Mouse (Mus musculus): ENCODE measurements around the gene Sh2b1.
"Not testable (repeated sequence)": the region's sequence is repeated elsewhere in the genome, so short reads cannot be mapped to it uniquely, and the experiment has no call there.

Sh2b1 gene

DNA sequence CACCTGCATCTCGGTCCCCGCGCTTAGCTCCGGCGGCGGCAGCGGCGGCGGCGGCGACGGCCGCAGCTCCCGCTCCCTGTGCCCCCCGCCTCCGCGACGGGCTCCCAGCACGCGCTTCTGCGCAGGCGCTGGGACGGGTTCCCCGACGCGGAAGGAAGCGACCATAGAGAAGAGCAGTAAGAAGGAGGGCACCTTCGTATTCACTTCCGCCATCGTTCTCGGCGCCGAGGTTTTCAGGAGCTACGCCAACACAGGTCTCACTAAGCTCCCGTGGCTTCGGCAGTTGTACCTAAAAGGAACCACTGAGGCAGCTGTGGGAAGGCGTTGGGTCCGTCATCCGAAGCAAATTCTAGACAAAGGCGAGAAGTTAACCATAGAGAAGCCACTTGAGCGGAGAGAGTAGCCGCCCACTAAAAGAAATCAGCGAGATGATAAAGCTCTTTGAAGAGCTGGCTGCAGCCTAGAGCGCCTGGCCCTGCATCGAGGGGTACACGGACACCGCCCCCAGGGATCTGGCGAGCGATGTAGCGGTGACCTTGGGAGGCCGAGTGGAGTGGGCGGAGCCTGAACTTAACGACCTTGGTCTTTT is at the start of gene Sh2b1:
TSS of gene Sh2b1 (minus strand) at position 432 of the 589 bp plus-strand sequence.
- in situ Hi-C loops (cut with MboI; ENCODE audit: low pct_unique_long_range_greater_than_20kb in 1 of 2, low sequenced_read_pairs in 2 of 2, unreplicated experiment in 1 of 2) = no loop called here

DNA sequence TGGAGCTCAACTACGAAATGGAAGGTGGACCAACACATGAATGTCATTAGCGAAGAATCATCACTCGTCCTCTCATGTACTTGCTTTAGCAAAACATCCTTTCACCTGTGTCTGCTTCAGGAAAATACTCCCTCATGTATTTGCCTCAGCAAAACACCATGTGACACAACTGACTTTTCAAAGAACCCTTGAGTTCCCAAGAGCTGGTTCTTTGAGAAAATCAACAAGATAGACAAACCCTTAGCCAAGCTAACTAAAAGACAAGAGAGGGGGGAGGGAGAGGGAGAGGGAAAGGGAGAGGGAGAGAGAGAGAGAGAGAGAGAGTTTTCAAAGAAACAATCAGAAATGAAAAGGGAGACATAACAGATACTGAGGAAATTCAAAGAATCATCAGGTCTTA is 48.1 kb upstream of the Sh2b1 start:
- in situ Hi-C loops (cut with MboI; ENCODE audit: low pct_unique_long_range_greater_than_20kb in 1 of 2, low sequenced_read_pairs in 2 of 2, unreplicated experiment in 1 of 2) = no loop called here

DNA sequence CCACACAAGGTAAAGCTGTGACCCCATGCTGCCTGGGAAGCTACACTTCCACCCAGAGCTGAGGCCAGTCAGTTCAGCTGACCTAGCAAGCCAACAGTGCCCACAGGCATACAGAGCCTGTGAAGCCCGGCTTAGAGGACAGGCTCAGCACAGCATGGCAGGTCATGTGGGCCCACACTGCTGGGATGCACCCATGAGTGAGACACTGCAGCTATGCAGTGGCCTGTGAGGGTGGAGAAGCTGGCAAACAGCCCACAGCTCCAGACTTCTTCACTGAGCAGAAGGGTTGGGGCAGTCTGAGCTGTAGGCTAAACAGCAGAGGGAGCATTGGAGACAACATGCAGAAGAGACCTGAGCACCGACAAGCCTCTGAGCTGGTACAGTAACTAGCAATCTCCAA is 44.3 kb upstream of the Sh2b1 start:
- in situ Hi-C loops (cut with MboI; ENCODE audit: low pct_unique_long_range_greater_than_20kb in 1 of 2, low sequenced_read_pairs in 2 of 2, unreplicated experiment in 1 of 2) = no loop called here

DNA sequence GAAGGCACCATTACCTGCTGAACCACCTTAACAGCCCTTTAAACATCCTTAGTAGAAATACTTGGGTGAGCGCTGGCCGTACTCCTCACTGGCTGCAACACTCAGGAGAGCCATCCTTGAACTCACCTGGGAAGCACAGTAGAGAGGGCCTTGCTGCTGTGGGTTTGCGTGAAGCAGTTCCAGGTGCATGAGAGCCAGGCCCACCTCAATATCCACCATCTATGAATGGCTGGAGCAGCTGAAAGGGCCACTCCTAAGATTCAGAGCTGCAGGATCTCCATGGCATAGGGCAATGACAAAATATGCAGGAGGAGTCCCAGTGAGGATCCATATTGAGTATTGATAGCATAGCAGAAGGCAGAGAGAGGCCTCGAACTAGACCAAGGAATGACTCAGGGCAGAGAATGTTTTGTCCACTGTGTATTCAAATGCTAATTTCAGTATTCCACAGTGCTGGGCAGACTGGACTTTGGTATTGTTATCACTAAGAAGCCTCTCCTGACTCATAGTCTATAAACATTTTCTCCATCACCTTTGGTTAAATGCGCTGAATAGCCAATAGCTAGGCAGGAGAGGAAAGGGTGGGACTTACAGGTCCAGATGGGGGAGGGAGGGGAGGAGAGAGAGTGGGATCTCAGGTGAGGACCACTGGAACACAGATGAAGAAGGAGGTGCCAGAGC is 43.2 kb upstream of the Sh2b1 start:
- in situ Hi-C loops (cut with MboI; ENCODE audit: low pct_unique_long_range_greater_than_20kb in 1 of 2, low sequenced_read_pairs in 2 of 2, unreplicated experiment in 1 of 2) = no loop called here

DNA sequence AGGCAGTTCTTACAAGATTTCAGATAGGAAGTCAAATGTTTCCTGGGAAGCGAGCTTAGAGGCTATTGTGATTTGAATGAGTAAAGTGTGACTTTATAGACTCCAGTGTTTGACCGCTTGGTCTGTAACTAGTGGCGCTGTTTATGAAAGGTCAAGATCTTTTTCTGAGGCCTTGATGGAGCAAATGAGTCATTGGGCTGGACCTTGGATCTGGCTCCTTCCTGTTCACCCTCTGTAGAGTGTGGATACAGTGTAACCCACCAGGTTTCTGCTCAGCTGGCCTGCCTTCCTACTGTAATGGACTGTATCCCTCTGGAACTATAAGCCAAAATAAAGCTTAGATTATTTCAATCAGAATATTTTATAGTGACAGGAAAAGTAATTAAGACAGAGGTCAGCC is 36.1 kb upstream of the Sh2b1 start:
- in situ Hi-C loops (cut with MboI; ENCODE audit: low pct_unique_long_range_greater_than_20kb in 1 of 2, low sequenced_read_pairs in 2 of 2, unreplicated experiment in 1 of 2) = no loop called here

DNA sequence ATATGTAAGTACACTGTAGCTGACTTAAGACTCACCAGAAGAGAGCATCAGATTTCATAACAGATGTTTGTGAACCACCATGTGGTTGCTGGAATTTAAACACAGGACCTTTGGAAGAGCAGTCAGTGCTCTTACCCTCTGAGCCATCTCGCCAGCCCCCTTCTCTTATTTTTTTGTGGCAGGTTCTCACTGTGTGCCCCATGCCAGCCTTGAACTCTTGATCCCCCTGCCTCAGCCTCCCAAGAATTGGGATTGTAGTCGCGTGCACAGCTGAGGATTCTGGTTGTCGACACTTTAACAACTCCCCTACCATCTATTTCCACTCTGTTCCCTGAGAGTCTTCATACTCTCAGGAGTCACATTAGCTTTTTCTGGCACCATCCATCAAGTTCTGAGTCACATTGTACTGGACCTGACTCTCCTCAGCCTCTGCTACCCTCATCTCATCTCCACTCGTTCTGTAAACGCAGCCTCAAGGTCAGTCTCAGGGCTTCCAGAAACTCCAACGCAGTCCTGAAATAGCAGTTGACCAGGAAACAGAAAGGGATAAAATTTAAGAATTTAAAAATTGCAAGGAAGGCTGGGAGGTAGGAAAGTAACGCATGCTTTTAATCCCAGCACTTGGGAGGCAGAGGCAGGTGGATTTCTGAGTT is 32.0 kb upstream of the Sh2b1 start:
- in situ Hi-C loops (cut with MboI; ENCODE audit: low pct_unique_long_range_greater_than_20kb in 1 of 2, low sequenced_read_pairs in 2 of 2, unreplicated experiment in 1 of 2) = no loop called here

DNA sequence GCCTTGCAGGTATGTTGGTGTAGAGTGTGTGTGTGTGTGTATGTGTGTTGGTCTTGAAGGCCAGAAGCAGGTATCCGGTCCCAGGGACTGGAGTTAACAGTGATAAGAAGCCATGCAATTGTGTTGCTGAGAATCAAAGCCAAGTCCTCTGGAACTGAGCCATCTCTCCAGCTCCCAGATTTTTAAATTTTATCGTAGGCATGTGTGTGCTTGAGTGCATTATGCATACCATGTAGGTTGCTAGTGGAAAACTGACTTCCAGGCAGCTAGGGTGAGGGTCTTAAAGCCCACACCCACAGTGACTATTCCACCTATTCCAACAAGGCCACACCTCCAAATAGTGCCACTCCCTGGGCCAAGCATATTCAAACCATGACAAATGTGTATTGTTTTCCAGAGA is 29.7 kb upstream of the Sh2b1 start:
- in situ Hi-C loops (cut with MboI; ENCODE audit: low pct_unique_long_range_greater_than_20kb in 1 of 2, low sequenced_read_pairs in 2 of 2, unreplicated experiment in 1 of 2) = no loop called here

DNA sequence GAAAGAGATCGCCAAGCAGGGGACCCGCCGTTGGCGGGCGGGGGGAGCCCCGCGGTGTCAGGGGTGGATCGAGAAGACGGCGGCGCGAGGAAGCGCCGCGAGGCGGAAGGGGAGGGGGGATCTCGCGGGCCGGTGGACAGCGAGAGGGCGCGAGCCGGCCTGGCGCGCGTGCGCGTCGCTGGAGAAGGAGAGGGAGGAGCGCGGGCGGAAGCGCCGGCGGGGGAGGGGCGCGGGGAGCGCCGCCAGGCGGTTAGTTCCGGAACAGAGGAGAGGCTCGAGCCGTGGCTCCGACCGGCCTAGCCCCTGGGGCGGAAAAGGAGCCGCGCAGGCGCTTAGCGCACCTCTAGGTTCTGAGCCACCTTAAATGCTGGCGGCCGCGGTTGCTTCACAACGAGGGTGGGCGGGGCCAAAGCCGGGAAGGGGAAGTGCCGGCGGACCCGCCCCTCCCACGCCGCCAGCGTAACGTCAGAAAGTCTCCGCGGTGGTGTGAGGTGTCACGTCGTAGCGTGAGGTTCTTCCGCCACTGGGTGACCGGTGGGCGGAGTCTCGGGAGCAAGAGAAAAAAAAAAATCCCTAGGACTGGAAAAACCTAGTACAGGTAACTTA is 28.2 kb upstream of the Sh2b1 start, which contains the start of gene Atxn2l:
TSS of gene Atxn2l (minus strand) at position 165 of the 606 bp plus-strand sequence.
- in situ Hi-C loops (cut with MboI; ENCODE audit: low pct_unique_long_range_greater_than_20kb in 1 of 2, low sequenced_read_pairs in 2 of 2, unreplicated experiment in 1 of 2) = no loop called here

DNA sequence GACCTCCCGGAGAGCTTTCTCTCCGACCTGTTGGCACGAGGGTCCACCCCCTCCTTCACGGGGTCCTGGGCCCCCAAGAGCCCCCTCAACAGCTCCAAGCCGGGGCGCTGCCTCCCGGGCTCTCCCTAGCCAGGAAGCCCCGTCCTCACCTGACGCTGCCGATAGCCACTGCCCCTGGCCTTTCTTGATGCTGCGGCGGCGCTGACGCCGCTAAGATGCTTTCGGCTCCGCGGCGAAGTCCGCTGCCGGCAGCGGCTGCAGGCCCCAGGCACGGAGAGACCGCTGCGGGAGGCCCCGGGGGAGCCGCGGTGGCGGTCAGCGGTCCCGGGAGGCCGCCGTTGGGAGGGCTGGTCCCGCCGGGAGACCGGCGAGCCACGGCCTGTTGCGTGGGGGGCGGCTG is 27.5 kb upstream of the Sh2b1 start:
- in situ Hi-C loops (cut with MboI; ENCODE audit: low pct_unique_long_range_greater_than_20kb in 1 of 2, low sequenced_read_pairs in 2 of 2, unreplicated experiment in 1 of 2) = no loop called here

DNA sequence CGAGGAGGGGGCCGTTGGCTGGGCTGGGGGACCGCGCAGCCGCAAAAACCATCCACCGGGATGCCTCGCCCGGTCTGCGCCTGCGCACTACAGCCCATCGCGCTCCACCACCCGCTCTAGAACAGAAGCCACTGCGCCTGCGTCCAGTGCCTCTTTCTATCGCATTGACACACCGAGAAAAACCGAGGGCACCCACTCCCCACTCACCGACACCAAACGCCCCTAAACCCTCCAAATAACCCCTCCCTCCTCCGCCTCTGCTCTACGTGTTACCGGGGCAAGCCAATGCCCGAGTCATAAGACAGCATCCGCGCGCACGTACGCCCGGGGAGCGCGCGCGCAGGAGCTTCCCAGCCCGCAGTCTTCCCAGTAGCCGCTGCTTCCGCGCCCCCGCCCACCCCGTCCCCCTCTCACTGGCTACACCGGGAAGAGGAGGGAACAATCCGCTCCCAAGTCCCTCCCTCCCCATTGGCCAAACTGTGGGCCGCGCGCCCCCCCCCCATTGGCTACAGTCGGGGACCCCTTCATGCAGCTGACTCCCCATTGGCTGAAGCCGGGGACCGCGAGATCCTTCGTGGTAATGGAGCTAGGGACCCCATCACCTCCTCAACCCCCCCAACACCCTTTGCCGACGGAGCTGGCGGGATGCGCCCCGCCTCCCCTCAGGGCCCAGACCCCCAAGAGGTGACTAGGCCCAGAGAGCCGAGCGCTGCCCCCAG is 27.0 kb upstream of the Sh2b1 start:
- in situ Hi-C loops (cut with MboI; ENCODE audit: low pct_unique_long_range_greater_than_20kb in 1 of 2, low sequenced_read_pairs in 2 of 2, unreplicated experiment in 1 of 2) = no loop called here

DNA sequence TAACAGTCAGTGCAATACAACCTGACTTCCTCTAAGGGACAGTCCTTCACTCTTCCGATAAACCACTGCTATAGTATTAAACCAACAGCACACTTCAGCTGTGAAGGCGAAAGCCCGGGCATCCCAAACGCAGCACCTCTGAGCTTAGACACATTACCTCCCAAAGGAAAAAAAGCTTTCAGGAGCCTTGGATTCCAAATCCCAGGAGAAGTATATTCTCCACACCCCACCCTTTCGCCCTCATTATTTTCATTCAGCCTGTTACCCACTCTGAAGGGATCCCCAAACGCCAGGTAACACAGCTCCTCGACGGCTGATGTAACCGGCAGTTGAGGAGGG is 26.4 kb upstream of the Sh2b1 start:
- in situ Hi-C loops (cut with MboI; ENCODE audit: low pct_unique_long_range_greater_than_20kb in 1 of 2, low sequenced_read_pairs in 2 of 2, unreplicated experiment in 1 of 2) = no loop called here

DNA sequence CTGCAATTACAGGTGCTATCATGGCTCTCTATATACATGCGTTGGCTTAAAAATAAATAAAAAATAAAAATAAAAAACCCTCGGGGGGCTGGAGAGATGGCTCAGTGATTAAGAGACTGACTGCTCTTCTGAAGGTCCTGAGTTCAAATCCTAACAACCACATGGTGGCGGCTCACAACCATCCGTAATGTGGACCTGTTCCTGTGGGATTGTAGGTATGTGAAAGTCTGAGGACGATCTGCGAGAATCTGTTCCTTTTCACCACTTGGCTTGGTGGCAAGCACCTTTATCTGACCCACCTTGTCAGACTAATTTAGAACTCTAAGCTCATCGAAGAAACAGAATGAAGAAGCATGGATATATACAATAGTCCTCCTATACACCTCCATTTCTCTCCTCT is 24.2 kb upstream of the Sh2b1 start:
- in situ Hi-C loops (cut with MboI; ENCODE audit: low pct_unique_long_range_greater_than_20kb in 1 of 2, low sequenced_read_pairs in 2 of 2, unreplicated experiment in 1 of 2) = loop anchor here (5.0 kb wide), 2 partner anchors 48 to 58 kb away; no protein-coding TSS in a partner anchor

DNA sequence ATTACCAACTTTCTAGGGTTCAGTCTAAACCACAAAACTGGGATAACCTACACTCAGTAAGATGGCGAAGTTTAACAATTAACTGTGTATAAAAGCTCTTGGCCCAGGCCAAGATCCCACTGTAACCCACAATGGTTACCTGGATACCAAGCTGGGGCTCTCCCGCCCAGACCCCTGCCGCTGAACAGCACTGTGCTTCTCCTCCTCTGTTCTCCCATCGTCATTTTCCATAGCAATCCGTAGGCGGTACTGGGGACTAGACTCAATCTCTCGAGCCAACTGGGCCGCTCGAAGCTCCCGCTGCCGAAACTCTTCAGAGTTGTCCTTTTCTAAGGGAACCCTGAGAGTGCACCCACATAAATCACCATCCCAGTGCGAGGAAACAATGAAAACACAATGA is 22.7 kb upstream of the Sh2b1 start:
- in situ Hi-C loops (cut with MboI; ENCODE audit: low pct_unique_long_range_greater_than_20kb in 1 of 2, low sequenced_read_pairs in 2 of 2, unreplicated experiment in 1 of 2) = loop anchor here (5.0 kb wide), 2 partner anchors 49 to 59 kb away; no protein-coding TSS in a partner anchor

DNA sequence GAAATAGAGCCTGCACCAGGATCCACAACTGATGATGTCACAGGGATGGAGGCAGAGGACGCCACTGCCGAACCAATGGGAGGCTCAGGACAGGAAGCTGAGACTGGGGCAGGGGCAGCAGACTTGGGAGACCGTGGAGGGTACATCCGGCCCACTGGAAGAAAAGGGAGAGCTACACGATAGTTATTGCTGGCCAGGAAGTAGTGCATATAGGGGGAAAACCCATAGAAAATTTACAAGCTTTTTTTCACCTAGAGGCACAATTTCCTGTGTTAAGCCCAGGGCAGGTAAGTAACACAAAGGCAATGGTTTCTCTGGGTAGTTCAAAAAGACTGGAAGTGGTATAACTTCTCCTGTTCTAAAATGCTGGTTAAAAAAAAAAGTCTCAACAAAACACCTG is 21.3 kb upstream of the Sh2b1 start:
- in situ Hi-C loops (cut with MboI; ENCODE audit: low pct_unique_long_range_greater_than_20kb in 1 of 2, low sequenced_read_pairs in 2 of 2, unreplicated experiment in 1 of 2) = loop anchor here (5.0 kb wide), 2 partner anchors 51 to 61 kb away; no protein-coding TSS in a partner anchor

DNA sequence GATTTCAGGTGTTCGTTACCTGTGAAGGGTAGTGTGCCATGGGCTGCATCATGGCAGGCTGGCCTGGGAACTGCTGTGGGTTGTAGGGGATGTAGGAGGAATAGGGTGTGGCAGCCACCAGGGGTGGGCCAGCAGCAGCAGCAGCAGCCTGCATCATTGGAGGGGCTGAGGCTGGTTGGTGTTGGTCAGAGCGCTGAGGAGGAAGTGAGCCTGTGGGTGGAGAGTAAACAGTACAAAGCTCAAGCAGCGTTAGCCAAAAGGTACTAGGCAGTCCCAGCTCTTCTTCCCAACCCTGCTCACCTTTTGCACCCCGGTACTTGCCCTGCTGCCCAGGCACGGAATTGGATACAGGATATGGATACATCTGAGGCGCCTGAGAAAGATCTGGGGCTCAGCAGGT is 18.9 kb upstream of the Sh2b1 start:
- in situ Hi-C loops (cut with MboI; ENCODE audit: low pct_unique_long_range_greater_than_20kb in 1 of 2, low sequenced_read_pairs in 2 of 2, unreplicated experiment in 1 of 2) = no loop called here

DNA sequence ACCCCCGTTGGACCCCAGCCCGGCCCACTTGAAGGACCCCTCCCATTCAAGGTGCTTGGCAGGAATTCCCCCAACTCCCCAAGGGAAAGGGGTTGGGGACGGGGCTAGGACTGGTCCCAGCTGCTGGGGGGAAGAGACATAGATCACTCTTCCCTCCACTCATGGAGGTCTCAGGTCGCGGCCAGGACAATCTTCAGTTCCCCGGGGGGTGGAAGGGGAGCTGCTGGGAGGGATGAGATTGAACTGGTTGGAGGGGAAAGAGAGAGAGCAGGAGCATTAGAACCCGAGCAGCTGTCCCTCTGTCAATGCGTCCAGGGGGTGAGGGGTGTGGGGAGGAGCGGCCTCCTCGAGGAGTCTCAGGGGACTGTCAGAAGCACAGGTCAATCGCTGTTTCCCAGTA is 16.7 kb upstream of the Sh2b1 start:
- in situ Hi-C loops (cut with MboI; ENCODE audit: low pct_unique_long_range_greater_than_20kb in 1 of 2, low sequenced_read_pairs in 2 of 2, unreplicated experiment in 1 of 2) = no loop called here

DNA sequence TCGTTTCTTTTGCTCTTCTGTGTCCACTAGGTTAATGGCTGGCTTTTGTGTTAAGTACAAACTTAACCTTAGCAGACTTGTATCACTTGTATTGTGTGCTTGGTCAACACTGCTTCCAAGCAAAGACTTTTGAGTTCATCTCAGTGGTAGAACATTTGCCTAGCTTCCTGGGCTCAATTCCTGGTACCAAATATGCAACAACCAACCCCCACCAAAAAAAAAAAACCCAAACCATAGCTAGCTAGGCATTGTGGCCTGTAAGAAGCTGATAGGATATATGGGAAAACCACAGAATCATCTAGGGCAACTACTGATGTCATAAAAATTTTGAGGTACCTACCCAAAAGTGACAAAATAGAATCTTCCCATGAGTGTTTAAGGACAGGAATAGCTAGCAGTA is 15.8 kb upstream of the Sh2b1 start:
- in situ Hi-C loops (cut with MboI; ENCODE audit: low pct_unique_long_range_greater_than_20kb in 1 of 2, low sequenced_read_pairs in 2 of 2, unreplicated experiment in 1 of 2) = no loop called here

DNA sequence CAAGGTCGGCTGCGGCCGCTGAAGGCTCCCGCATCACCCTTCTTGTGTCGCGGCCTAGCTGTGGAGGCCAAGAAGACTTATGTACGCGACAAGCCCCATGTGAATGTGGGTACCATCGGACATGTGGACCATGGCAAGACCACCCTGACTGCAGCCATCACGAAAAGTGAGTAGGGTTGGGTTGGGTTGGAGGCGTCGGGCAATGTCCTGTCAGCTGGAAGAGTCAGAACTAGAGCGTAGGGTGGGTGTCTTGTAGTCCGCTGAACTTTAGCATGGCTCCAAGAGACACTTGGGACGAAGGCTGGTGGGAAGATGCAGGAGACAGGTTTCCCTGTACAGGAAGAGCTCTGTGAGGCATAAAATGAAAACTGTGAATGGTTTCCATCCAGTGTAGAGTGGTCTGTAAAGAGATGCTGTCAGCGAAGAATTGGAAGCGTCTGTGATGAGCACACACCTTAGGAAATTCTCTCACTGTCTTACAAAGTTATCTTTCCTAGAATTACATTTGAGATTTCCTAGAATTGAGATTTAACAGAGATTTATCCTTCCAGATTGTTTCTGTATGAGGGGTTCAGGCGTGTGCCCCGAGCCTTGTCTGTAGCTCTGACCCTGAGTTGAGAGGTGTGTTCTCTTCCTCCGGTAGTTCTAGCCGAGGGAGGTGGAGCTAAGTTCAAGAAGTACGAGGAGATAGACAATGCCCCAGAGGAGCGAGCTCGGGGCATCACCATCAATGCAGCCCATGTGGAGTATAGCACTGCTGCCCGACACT is 12.6 kb upstream of the Sh2b1 start:
- in situ Hi-C loops (cut with MboI; ENCODE audit: low pct_unique_long_range_greater_than_20kb in 1 of 2, low sequenced_read_pairs in 2 of 2, unreplicated experiment in 1 of 2) = not testable (repeated sequence)

Measured in mouse embryonic stem cell (cell line).